Mouse (Mus musculus) ES-CJ7 (cell line): Measurements from ENCODE around the gene Ppp1r12a.

Experiments
- DNase-seq: peaks from one replicate; pipeline ENCODE4 v3.0.0; 2011; ENCODE audit warnings: low read depth, low spot score

The Ppp1r12a gene

GRCm38 (mm10) chr10:108161261-108162256 is at the start of gene Ppp1r12a:
TSS of gene Ppp1r12a (plus strand) at chr10:108162193.
- DNase-seq, result peak; percentile 89

- peak; percentile 85 for DNase-seq
Observed at GRCm38 (mm10) chr10:108113361-108114237, 48.4 kb upstream of the Ppp1r12a start.

GRCm38 (mm10) chr10:108118200-108119163 is 43.5 kb upstream of the Ppp1r12a start:
- no peak for DNase-seq

GRCm38 (mm10) chr10:108119416-108119815 is 42.6 kb upstream of the Ppp1r12a start:
- no peak for DNase-seq

- no peak for DNase-seq
Observed at GRCm38 (mm10) chr10:108124934-108125599, 36.9 kb upstream of the Ppp1r12a start.

GRCm38 (mm10) chr10:108129167-108129566 is 32.8 kb upstream of the Ppp1r12a start:
- no peak for DNase-seq

GRCm38 (mm10) chr10:108131858-108132257 is 30.1 kb upstream of the Ppp1r12a start:
- DNase-seq, result no peak

GRCm38 (mm10) chr10:108133253-108133652 is 28.7 kb upstream of the Ppp1r12a start:
- no peak for DNase-seq

- no peak for DNase-seq
Observed at GRCm38 (mm10) chr10:108133745-108134144, 28.2 kb upstream of the Ppp1r12a start.

GRCm38 (mm10) chr10:108138347-108138746 is 23.6 kb upstream of the Ppp1r12a start:
- no peak for DNase-seq

- DNase-seq, result no peak
Observed at GRCm38 (mm10) chr10:108139788-108140187, 22.2 kb upstream of the Ppp1r12a start.

- no peak for DNase-seq
Observed at GRCm38 (mm10) chr10:108140742-108141141, 21.3 kb upstream of the Ppp1r12a start.

- no peak for DNase-seq
Observed at GRCm38 (mm10) chr10:108143991-108144525, 17.9 kb upstream of the Ppp1r12a start.

GRCm38 (mm10) chr10:108145701-108146100 is 16.3 kb upstream of the Ppp1r12a start:
- DNase-seq, result no peak

GRCm38 (mm10) chr10:108147031-108147430 is 15.0 kb upstream of the Ppp1r12a start:
- DNase-seq, result no peak

GRCm38 (mm10) chr10:108153301-108153700 is 8.7 kb upstream of the Ppp1r12a start:
- DNase-seq, result no peak

GRCm38 (mm10) chr10:108155042-108155686 is 6.8 kb upstream of the Ppp1r12a start:
- no peak for DNase-seq

GRCm38 (mm10) chr10:108155687-108156067 is 6.3 kb upstream of the Ppp1r12a start:
- DNase-seq, result no peak

- DNase-seq, result no peak
Observed at GRCm38 (mm10) chr10:108156128-108156527, 5.9 kb upstream of the Ppp1r12a start.

- DNase-seq, result peak; percentile 20
Observed at GRCm38 (mm10) chr10:108159002-108159401, 3.0 kb upstream of the Ppp1r12a start.
